Mouse (Mus musculus) intestine, embryonic 16.5 days (tissue): ENCODE data around the gene Dhx33. TPM values are rescaled to one million over a fixed set of nuclear protein-coding genes. Genes with fewer than 3 reads are reported as not detected.

Experiments
- ATAC-seq: fragments of 200-750 bp; cut with Nextera tagmentation; 2 replicates; pipeline ENCODE4 v1.8.0; 2017; ENCODE audit warnings: moderate TSS enrichment, moderate library complexity
- H3K27ac ChIP-seq: fragments of 300-500 bp; sonication (generic); 2 replicates; pipeline ENCODE4 v1.5.1; 2014; ENCODE audit warnings: mild to moderate bottlenecking, low read length
- H3K27me3 ChIP-seq: fragments of 300-500 bp; sonication (generic); replicated peaks from 2 replicates; pipeline ENCODE4 v1.6.1; 2014; ENCODE audit warnings: low read length, control low read depth, mixed read lengths; ENCODE audit not compliant: control insufficient read depth, insufficient read depth
- H3K36me3 ChIP-seq: fragments of 300-500 bp; sonication (generic); 2 replicates; pipeline ENCODE4 v1.6.1; 2014; ENCODE audit warnings: low read length, control low read depth; ENCODE audit not compliant: control insufficient read depth, insufficient read depth
- H3K4me1 ChIP-seq: fragments of 300-500 bp; sonication (generic); 2 replicates; pipeline ENCODE4 v1.6.1; 2014; ENCODE audit warnings: low read length, control low read depth, mixed read lengths; ENCODE audit not compliant: control insufficient read depth, insufficient read depth
- H3K4me2 ChIP-seq: fragments of 300-500 bp; sonication (generic); 2 replicates; pipeline ENCODE4 v1.6.1; 2014; ENCODE audit warnings: low read depth, low read length, control low read depth
- H3K4me3 ChIP-seq: fragments of 300-500 bp; sonication (generic); 2 replicates; pipeline ENCODE4 v1.5.1; 2014; ENCODE audit warnings: mild to moderate bottlenecking, low read length
- H3K9ac ChIP-seq: fragments of 300-500 bp; sonication (generic); 2 replicates; pipeline ENCODE4 v1.6.1; 2014; ENCODE audit warnings: low read depth, low read length
- H3K9me3 ChIP-seq: fragments of 300-500 bp; sonication (generic); 2 replicates; pipeline ENCODE4 v1.6.1; 2016; ENCODE audit warnings: low read length, control low read depth; ENCODE audit not compliant: control insufficient read depth
- WGBS: fragments of 180-500 bp; shearing (Covaris S2); extraction: QIAGEN DNeasy Blood & Tissue Kit; methylation state at CpG from one replicate; pipeline ENCODE4 v1.1.7; 2014; 5-methylcytosine and 5-hydroxymethylcytosine counted together
- polyA plus RNA-seq: library from polyadenylated mRNA; unstranded; fragments of >200 nt; fragmentation: Nextera tagmentation; extraction: Ambion mirVana; gene quantifications from 2 replicates; pipeline ENCODE4 v1.2.1, GENCODE M21; 2015

The Dhx33 gene
- polyA plus RNA-seq, 1 experiment from 2014 or later, result 12.2 TPM

- peaks cover 9% of the 10 kb centered on the region for H3K4me1 ChIP-seq
- peak within 1 kb of the TSS; percentile 85 for H3K4me2 ChIP-seq
- no peaks in the 10 kb centered on the region for H3K9me3 ChIP-seq
- peak within 1 kb of the TSS; percentile 85 for H3K4me3 ChIP-seq
- no peaks in the 10 kb centered on the region for H3K27me3 ChIP-seq
- H3K27ac ChIP-seq, result peak within 1 kb of the TSS; percentile 92
- WGBS, result under 1% methylated on average over 71 of the region's 71 CpGs
- H3K9ac ChIP-seq, result peak within 1 kb of the TSS; percentile 93
- H3K36me3 ChIP-seq, result no peaks in the 10 kb centered on the region
- ATAC-seq, result peak; percentile 99
Measured at GRCm38 (mm10) chr11:71019201-71020068, 15.2 kb upstream of the Dhx33 start, which contains the start of the genes Mis12 and Derl2. Gene Mis12, plus strand, starts transcription at chr11:71019611. Gene Derl2, minus strand, starts transcription at chr11:71019841.

GRCm38 (mm10) chr11:71018416-71019200 lies 14.4 kb upstream of the Dhx33 start:
- H3K27me3 ChIP-seq, result no peaks in the 10 kb centered on the region
- WGBS, result 4% methylated on average over 28 of the region's 28 CpGs
- peak overlapping the region; percentile 85 for H3K4me2 ChIP-seq
- no peaks in the 10 kb centered on the region for H3K9me3 ChIP-seq
- H3K4me3 ChIP-seq, result peak overlapping the region; percentile 85
- H3K9ac ChIP-seq, result peak overlapping the region; percentile 93
- peaks cover 9% of the 10 kb centered on the region for H3K4me1 ChIP-seq
- ATAC-seq, result peak; percentile 32
- H3K36me3 ChIP-seq, result no peaks in the 10 kb centered on the region
- H3K27ac ChIP-seq, result peak overlapping the region; percentile 70

GRCm38 (mm10) chr11:71017051-71017450 lies 12.8 kb upstream of the Dhx33 start:
- WGBS, result 78% methylated on average over 1 of the region's 1 CpGs
- Histone ChIP-seq H3K4me2 (no peak overlapping the region), H3K9me3 (no peaks in the 10 kb centered on the region), H3K27ac (no peak overlapping the region), H3K36me3 (peaks cover 4% of the 10 kb centered on the region; the same call in 1 of the 2 replicates), H3K9ac (no peak overlapping the region), H3K27me3 (no peaks in the 10 kb centered on the region), H3K4me3 (no peak overlapping the region), H3K4me1 (peaks cover 9% of the 10 kb centered on the region)
- ATAC-seq, result no peak

GRCm38 (mm10) chr11:71012743-71013142 lies 8.5 kb upstream of the Dhx33 start:
- Histone ChIP-seq H3K9ac (no peak overlapping the region), H3K4me2 (no peak overlapping the region), H3K27me3 (no peaks in the 10 kb centered on the region), H3K4me3 (no peak overlapping the region), H3K27ac (no peak overlapping the region), H3K9me3 (no peaks in the 10 kb centered on the region), H3K4me1 (peaks cover 3% of the 10 kb centered on the region), H3K36me3 (peaks cover 12% of the 10 kb centered on the region)
- WGBS, result 96% methylated on average over 7 of the region's 7 CpGs
- no peak for ATAC-seq

- Histone ChIP-seq H3K36me3 (peaks cover 12% of the 10 kb centered on the region), H3K4me2 (no peak overlapping the region), H3K9ac (no peak overlapping the region), H3K4me1 (no peaks in the 10 kb centered on the region; the same call in none of the 2 replicates), H3K27ac (no peak overlapping the region), H3K9me3 (no peaks in the 10 kb centered on the region), H3K4me3 (no peak overlapping the region), H3K27me3 (no peaks in the 10 kb centered on the region)
- no peak for ATAC-seq
- WGBS, result 92% methylated on average over 3 of the region's 3 CpGs
Measured at GRCm38 (mm10) chr11:71008321-71008720, 4.1 kb upstream of the Dhx33 start.

- WGBS, result 83% methylated on average over 7 of the region's 7 CpGs
- H3K27me3 ChIP-seq, result no peaks in the 10 kb centered on the region
- peaks cover 11% of the 10 kb centered on the region for H3K36me3 ChIP-seq
- H3K9me3 ChIP-seq, result no peaks in the 10 kb centered on the region
- H3K27ac ChIP-seq, result no peak overlapping the region
- H3K4me3 ChIP-seq, result no peak overlapping the region
- ATAC-seq, result no peak
- peaks cover 5% of the 10 kb centered on the region for H3K4me1 ChIP-seq
- no peak overlapping the region for H3K4me2 ChIP-seq
- no peak overlapping the region for H3K9ac ChIP-seq
Measured at GRCm38 (mm10) chr11:71007831-71008230, 3.6 kb upstream of the Dhx33 start.

- Histone ChIP-seq H3K27me3 (no peaks in the 10 kb centered on the region), H3K27ac (no peak overlapping the region), H3K9ac (no peak overlapping the region), H3K4me2 (no peak overlapping the region), H3K36me3 (peaks cover 8% of the 10 kb centered on the region; the same call in 1 of the 2 replicates), H3K4me1 (peaks cover 13% of the 10 kb centered on the region), H3K9me3 (no peaks in the 10 kb centered on the region), H3K4me3 (no peak overlapping the region)
- ATAC-seq, result no peak
- 93% methylated on average over 6 of the region's 6 CpGs for WGBS
Measured at GRCm38 (mm10) chr11:71007026-71007425, 2.8 kb upstream of the Dhx33 start.

- peaks cover 13% of the 10 kb centered on the region for H3K4me1 ChIP-seq
- 58% methylated on average over 5 of the region's 5 CpGs for WGBS
- ATAC-seq, result no peak
- no peaks in the 10 kb centered on the region for H3K9me3 ChIP-seq
- H3K4me3 ChIP-seq, result no peak overlapping the region
- no peaks in the 10 kb centered on the region for H3K27me3 ChIP-seq
- H3K9ac ChIP-seq, result no peak overlapping the region
- H3K27ac ChIP-seq, result no peak overlapping the region
- H3K36me3 ChIP-seq, result peaks cover 5% of the 10 kb centered on the region; the same call in 1 of the 2 replicates
- H3K4me2 ChIP-seq, result peak overlapping the region; percentile 22
Measured at GRCm38 (mm10) chr11:71005046-71005445, 809 bp upstream of the Dhx33 start.

GRCm38 (mm10) chr11:71003611-71004315 lies 474 bp downstream of the Dhx33 start:
- Histone ChIP-seq H3K27ac (peak overlapping the region; percentile 87), H3K9ac (peak overlapping the region; percentile 81), H3K4me1 (peaks cover 13% of the 10 kb centered on the region), H3K36me3 (0 out of 2 replicates have a peak, but pooled peaks cover 6% of the 10 kb centered on the region), H3K4me3 (peak overlapping the region; percentile 96), H3K4me2 (peak overlapping the region; percentile 59), H3K27me3 (no peaks in the 10 kb centered on the region), H3K9me3 (no peaks in the 10 kb centered on the region)
- peak; percentile 88 for ATAC-seq
- WGBS, result under 1% methylated on average over 49 of the region's 49 CpGs
